Mouse (Mus musculus) intestine, embryonic 15.5 days (tissue): ENCODE results near the gene Dgcr2. TPM values are rescaled to one million over a fixed set of nuclear protein-coding genes. Genes with fewer than 3 reads are reported as not detected.

Source experiments
- polyA plus RNA-seq: library from polyadenylated mRNA; unstranded; fragments of >200 nt; fragmentation: Nextera tagmentation; extraction: Ambion mirVana; gene quantifications from 2 replicates; pipeline ENCODE4 v1.2.1, GENCODE M21; 2015

The Dgcr2 gene
- polyA plus RNA-seq, 1 experiment from 2014 or later, result 68.2 TPM

Other genes with a start within 250 kb of the Dgcr2 start
- gene Med15, start 165.7 kb downstream of the Dgcr2 start, polyA plus RNA-seq, result 38.0 and 43.0 TPM in 2 replicates
- gene Klhl22, start 138.9 kb downstream of the Dgcr2 start, polyA plus RNA-seq, result 52.3 and 55.6 TPM in 2 replicates
- 11.5 and 11.7 TPM in 2 replicates for gene Scarf2, start 101.3 kb downstream of the Dgcr2 start, polyA plus RNA-seq
- not detected in 2 replicates for gene B830017H08Rik, start 65.4 kb downstream of the Dgcr2 start, polyA plus RNA-seq
- gene Car15, start 60.2 kb downstream of the Dgcr2 start, polyA plus RNA-seq, result 2.0 and 3.1 TPM in 2 replicates
- gene Gm20518, start 6.9 kb downstream of the Dgcr2 start, polyA plus RNA-seq, result 0.18 and 0.27 TPM in 2 replicates
- gene Tssk1, start 4.3 kb downstream of the Dgcr2 start, polyA plus RNA-seq, result 0.08 TPM in 1 of 2 replicates, not detected in the other
- not detected in 2 replicates for gene Tssk2, start 75 bp upstream of the Dgcr2 start, polyA plus RNA-seq
- gene Ess2, start 12.8 kb upstream of the Dgcr2 start, polyA plus RNA-seq, result 29.7 and 29.8 TPM in 2 replicates
- 0.14 TPM in 1 of 2 replicates, not detected in the other for gene Gsc2, start 16.5 kb upstream of the Dgcr2 start, polyA plus RNA-seq
- 201 and 221 TPM in 2 replicates for gene Slc25a1, start 29.7 kb upstream of the Dgcr2 start, polyA plus RNA-seq
- gene Vpreb2, start 81.9 kb upstream of the Dgcr2 start, polyA plus RNA-seq, result 0.37 TPM in 1 of 2 replicates, not detected in the other
- gene Dgcr6, start 154.3 kb upstream of the Dgcr2 start, polyA plus RNA-seq, result 71.2 and 75.7 TPM in 2 replicates
- 15.0 and 19.9 TPM in 2 replicates for gene Prodh, start 191.6 kb upstream of the Dgcr2 start, polyA plus RNA-seq
- 4.1 and 4.7 TPM in 2 replicates for gene Rtn4r, start 229.1 kb upstream of the Dgcr2 start, polyA plus RNA-seq